Mouse (Mus musculus): ENCODE measurements around the gene Golt1a.

- TF ChIP-seq POLR2A (IDR thresholded peaks at IDR 0.05; ENCODE audit: low read depth, low read length) (no peak), UBTF (IDR thresholded peaks at IDR 0.05; ENCODE audit: low read depth, low read length) (no peak), CHD1 (IDR thresholded peaks at IDR 0.05; ENCODE audit: low read depth, low read length) (no peak), CTCF (conservative IDR thresholded peaks at IDR 0.05 in 1 of 2, IDR thresholded peaks at IDR 0.05 in 1 of 2; ENCODE audit: low read depth in 2 of 2, low read length in 2 of 2) (no peak), GABPA (IDR thresholded peaks at IDR 0.05; ENCODE audit: insufficient replicate concordance, low read depth, low read length) (no peak)
Measured at GRCm38 (mm10) chr1:133291888-133292287, 17.7 kb upstream of the Golt1a start.
